Mouse (Mus musculus) olfactory bulb, adult 2 months (tissue): ENCODE measurements at regions not wholly inside any gene's neighbourhood (a gene's known extent, or its start where the extent isn't known, plus 50 kb on each side); places are given as distances from the start of the nearest gene placed in this dataset.
"Not testable (repeated sequence)": the region's sequence is repeated elsewhere in the genome, so short reads cannot be mapped to it uniquely, and the experiment has no call there.

ENCODE experiments used
- H3K27ac ChIP-seq: fragments of 200-500 bp; 2 replicates; pipeline ENCODE4 v1.5.1; 2012; ENCODE audit warnings: low read depth, low read length; ENCODE audit not compliant: insufficient read depth
- H3K4me1 ChIP-seq: fragments of 200-500 bp; 2 replicates; pipeline ENCODE4 v1.6.1; 2012; ENCODE audit warnings: low read length; ENCODE audit not compliant: control insufficient read depth, insufficient read depth
- H3K4me3 ChIP-seq: fragments of 200-500 bp; 2 replicates; pipeline ENCODE4 v1.5.1; 2012; ENCODE audit warnings: mild to moderate bottlenecking, low read depth, low read length, moderate library complexity; ENCODE audit not compliant: insufficient read depth
- CTCF ChIP-seq: fragments of 200-500 bp; IDR thresholded peaks from 2 replicates; pipeline ENCODE4 v1.5.1; 2012; ENCODE audit warnings: low read depth, mild to moderate bottlenecking, low read length, moderate library complexity; ENCODE audit not compliant: insufficient read depth
- POLR2A ChIP-seq: fragments of 200-500 bp; IDR thresholded peaks from 2 replicates; pipeline ENCODE4 v1.6.1; 2012; ENCODE audit warnings: mild to moderate bottlenecking, low read depth, low read length, moderate library complexity; ENCODE audit not compliant: insufficient read depth
- WGBS: fragments of 180-500 bp; shearing (Covaris S2); methylation state at CpG from one replicate; pipeline ENCODE4 v1.1.7; 2018; 5-methylcytosine and 5-hydroxymethylcytosine counted together

DNA sequence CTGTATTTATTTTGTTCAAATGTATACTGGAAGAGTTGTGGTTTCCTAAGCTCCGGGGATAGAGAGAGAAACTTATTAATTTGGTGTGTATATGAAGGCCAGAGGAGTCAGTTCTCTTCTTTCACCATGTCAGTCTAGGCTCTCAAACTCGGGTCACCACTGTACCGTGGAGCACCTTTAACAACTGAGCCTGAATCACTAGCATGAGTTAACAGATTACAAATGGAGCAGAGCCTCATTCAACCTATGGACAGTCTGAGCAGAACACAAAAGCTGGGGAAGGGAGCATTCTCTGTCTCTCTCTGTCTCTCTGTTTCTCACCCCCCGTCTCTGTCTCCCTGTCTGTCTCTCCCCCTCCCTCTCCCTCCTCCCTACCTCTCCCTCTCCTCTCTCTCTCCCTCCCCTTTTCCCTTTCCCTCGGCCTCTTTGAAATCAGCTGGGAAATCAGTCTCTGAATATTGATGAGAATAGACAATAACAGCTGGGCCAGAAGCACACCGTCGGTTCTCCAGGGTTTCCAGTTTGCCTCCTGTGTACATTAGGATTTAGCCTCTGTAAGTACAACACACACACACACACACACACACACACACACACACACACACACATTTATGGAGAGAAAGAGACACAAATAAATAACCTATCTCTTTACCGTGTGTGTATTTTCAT is 200.4 kb upstream of the 1700056E22Rik start:
- Histone ChIP-seq H3K27ac (no peak overlapping the region), H3K4me1 (peaks cover 3% of the 10 kb centered on the region; the same call in 1 of the 2 replicates), H3K4me3 (no peak overlapping the region)
- TF ChIP-seq CTCF: no peak
- no peak for TF ChIP-seq POLR2A
- 69% methylated on average over 8 of the region's 8 CpGs for WGBS

DNA sequence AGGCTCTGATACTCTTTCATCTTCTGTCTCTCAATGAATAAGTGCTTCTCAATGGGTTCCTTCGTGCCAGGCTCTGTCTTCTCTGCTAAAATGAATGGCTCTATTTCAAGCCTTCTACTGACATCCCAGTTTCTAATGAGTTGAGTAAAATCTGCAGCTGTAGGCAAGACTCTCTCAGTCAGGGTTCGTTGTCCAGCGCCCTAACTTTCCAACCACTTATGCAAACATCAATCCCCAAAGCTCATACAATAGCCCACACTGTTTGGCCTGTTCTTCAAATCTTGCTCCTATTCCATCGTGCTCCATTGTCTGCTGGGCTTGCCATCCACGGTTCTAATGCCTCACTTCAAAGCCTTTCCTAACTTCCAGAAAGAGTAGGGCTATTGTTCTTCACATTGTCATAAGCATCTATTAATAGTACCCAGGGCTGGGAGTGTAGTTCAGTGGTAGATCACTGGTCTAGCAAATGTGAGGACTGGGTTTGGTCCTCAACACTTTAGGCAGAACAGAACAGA is 199.7 kb upstream of the 1700056E22Rik start:
- H3K4me3 ChIP-seq: no peak overlapping the region
- TF ChIP-seq POLR2A (no peak), CTCF (no peak)
- WGBS: 68% methylated on average over 5 of the region's 5 CpGs
- no peak overlapping the region for H3K27ac ChIP-seq
- peaks cover 3% of the 10 kb centered on the region; the same call in 1 of the 2 replicates for H3K4me1 ChIP-seq

GRCm38 (mm10) chr1:184222326-184222725 is 188.2 kb upstream of the 1700056E22Rik start:
- WGBS: 49% methylated on average over 2 of the region's 2 CpGs
- Histone ChIP-seq H3K4me3 (no peak overlapping the region), H3K4me1 (no peaks in the 10 kb centered on the region), H3K27ac (no peak overlapping the region)
- TF ChIP-seq CTCF: no peak
- no peak for TF ChIP-seq POLR2A

- 83% methylated on average over 3 of the region's 3 CpGs for WGBS
- H3K4me3 ChIP-seq: no peak overlapping the region
- H3K4me1 ChIP-seq: no peaks in the 10 kb centered on the region
- TF ChIP-seq CTCF (no peak), POLR2A (no peak)
- H3K27ac ChIP-seq: no peak overlapping the region
Measured at GRCm38 (mm10) chr1:184221792-184222191, 187.7 kb upstream of the 1700056E22Rik start.

DNA sequence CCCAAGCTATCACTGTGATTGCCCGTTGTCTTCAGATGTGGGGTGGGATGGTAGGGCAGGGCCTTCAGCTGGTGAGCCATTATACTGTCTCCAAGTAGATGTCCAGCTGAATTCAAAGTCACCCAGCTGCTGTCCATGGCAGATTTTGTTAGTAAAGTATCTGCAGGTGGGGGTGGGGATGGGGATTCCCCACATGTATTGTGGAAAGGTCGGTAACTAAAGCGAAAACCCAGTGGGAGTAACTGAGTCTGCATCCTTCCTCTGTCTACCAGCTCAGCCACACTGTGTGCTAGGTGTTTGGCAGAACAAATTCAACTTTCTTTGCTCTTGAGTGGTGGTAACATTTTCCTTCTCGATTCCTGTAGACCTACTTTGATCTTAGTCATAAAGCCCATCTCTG is 163.2 kb upstream of the 1700056E22Rik start:
- Histone ChIP-seq H3K4me1 (peaks cover 8% of the 10 kb centered on the region), H3K4me3 (no peak overlapping the region), H3K27ac (no peak overlapping the region)
- WGBS: 89% methylated on average over 4 of the region's 4 CpGs
- no peak for TF ChIP-seq POLR2A
- no peak for TF ChIP-seq CTCF

DNA sequence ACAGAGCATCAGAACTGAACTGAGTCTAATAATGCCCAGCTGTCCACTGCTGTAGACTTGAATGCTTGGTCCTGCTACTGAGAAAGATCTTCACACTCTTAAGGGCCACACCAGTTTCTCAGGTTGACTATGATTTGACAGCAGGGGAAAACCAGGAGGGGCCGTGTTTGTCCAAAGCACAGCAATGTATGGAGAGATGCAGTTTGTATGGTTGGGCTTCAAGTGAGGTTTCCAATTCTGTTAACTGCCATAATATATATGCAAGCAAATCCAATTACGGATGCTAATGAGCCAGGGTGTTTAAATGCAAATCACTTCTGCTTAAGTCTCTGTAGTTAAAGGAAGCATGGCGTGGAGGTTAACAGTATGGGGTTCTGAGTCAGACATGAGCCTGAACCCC is 157.2 kb upstream of the 1700056E22Rik start:
- no peak overlapping the region for H3K4me3 ChIP-seq
- TF ChIP-seq POLR2A (no peak), CTCF (no peak)
- 85% methylated on average over 3 of the region's 3 CpGs for WGBS
- H3K27ac ChIP-seq: no peak overlapping the region
- peaks cover 8% of the 10 kb centered on the region for H3K4me1 ChIP-seq

GRCm38 (mm10) chr1:184187582-184187981 is 153.5 kb upstream of the 1700056E22Rik start:
- TF ChIP-seq POLR2A: no peak
- TF ChIP-seq CTCF: no peak
- H3K4me3 ChIP-seq: no peak overlapping the region
- H3K4me1 ChIP-seq: no peaks in the 10 kb centered on the region
- no peak overlapping the region for H3K27ac ChIP-seq

- 97% methylated on average over 4 of the region's 4 CpGs for whole genome bisulfite sequencing
- no peaks in the 10 kb centered on the region for H3K4me1 ChIP-seq
- no peak overlapping the region for H3K4me3 ChIP-seq
- TF ChIP-seq CTCF (no peak), POLR2A (no peak)
- no peak overlapping the region for H3K27ac ChIP-seq
Measured at GRCm38 (mm10) chr1:184182163-184182562, 148.1 kb upstream of the 1700056E22Rik start.

DNA sequence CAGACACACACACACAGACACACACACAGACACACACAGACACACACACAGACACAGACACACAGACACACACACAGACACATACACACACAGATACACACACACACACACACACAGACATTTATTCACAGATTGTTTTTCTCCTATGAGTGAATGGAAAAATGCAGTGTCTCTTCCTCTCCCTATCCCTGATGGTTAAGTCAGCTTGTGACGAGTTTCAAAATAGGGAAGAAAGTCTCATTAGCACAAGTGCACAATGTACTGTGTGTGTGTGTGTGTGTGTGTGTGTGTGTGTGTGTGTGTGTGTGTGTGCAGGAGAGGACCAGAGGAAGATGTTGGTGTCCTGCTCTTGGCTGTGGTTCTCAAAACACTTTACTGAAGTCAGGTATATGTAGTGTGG is 140.3 kb upstream of the 1700056E22Rik start:
- H3K4me3 ChIP-seq, H3K27ac ChIP-seq, H3K4me1 ChIP-seq: not testable (repeated sequence)
- 77% methylated on average over 1 of the region's 1 CpGs for WGBS

GRCm38 (mm10) chr1:184173739-184174138 is 139.6 kb upstream of the 1700056E22Rik start:
- no peak overlapping the region for H3K27ac ChIP-seq
- H3K4me1 ChIP-seq: no peaks in the 10 kb centered on the region; the same call in 1 of the 2 replicates
- no peak overlapping the region for H3K4me3 ChIP-seq
- TF ChIP-seq POLR2A (no peak), CTCF (no peak)
- WGBS: 77% methylated on average over 6 of the region's 6 CpGs

DNA sequence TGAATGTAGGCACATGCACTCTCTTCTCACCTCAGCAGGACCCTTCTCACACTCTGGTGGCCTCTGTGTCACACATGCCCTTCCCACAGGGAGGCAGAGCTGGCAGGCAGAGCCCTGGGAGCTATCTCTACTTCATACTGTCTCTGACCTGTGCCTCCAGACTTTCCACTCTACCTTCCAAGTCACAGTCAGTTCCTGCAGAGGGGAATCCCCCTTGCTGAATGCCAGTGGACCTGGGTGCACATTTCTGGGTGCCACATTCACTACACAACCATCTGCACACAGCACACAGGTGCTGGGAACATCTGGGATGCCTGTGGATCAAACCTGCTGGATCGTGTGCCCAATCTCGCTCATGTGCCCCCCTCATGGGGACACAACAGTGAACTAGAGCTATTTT is 138.9 kb upstream of the 1700056E22Rik start:
- 90% methylated on average over 2 of the region's 2 CpGs for WGBS
- H3K4me3 ChIP-seq: no peak overlapping the region
- TF ChIP-seq POLR2A (no peak), CTCF (no peak)
- H3K27ac ChIP-seq: no peak overlapping the region
- no peaks in the 10 kb centered on the region; the same call in 1 of the 2 replicates for H3K4me1 ChIP-seq
